Mouse (Mus musculus) ES-E14 (cell line): ENCODE data around the gene 1700011L22Rik. TPM values are rescaled to one million over a fixed set of nuclear protein-coding genes. Genes with fewer than 3 reads are reported as not detected.
A peak's percentile ranks its signal among the peaks of the same experiment; 100 is the strongest.

ENCODE experiments used
- DNase-seq: peaks from one replicate; pipeline ENCODE4 v3.0.0-alpha.2; 2013; ENCODE audit warnings: low read depth, low spot score
- H3K27ac ChIP-seq: 2 replicates; pipeline ENCODE4 v1.5.1; 2012; ENCODE audit warnings: low read depth, mild to moderate bottlenecking, low read length, moderate library complexity, mixed read lengths; ENCODE audit not compliant: poor library complexity, insufficient read depth, severe bottlenecking
- H3K36me3 ChIP-seq: 2 replicates; pipeline ENCODE4 v1.6.1; 2012; ENCODE audit warnings: mild to moderate bottlenecking, low read length, moderate library complexity, mixed read lengths; ENCODE audit not compliant: control insufficient read depth, poor library complexity, insufficient read depth, severe bottlenecking
- H3K4me1 ChIP-seq, 2 experiments: fragments of 150-350 bp in 1 of 2; sonication (generic) in 1 of 2; 2 replicates each; pipeline ENCODE4 v1.6.1; 2012; ENCODE audit warnings: low read length in 2 of 2, mild to moderate bottlenecking in 1 of 2, mixed read lengths in 1 of 2; ENCODE audit not compliant: control insufficient read depth in 2 of 2, insufficient read depth in 2 of 2, poor library complexity in 1 of 2
- H3K4me3 ChIP-seq, 2 experiments: fragments of 150-350 bp in 1 of 2; sonication (generic) in 1 of 2; 2 replicates each; pipeline ENCODE4 v1.5.1; 2012; ENCODE audit warnings: low read length in 2 of 2, low read depth in 1 of 2, mild to moderate bottlenecking in 1 of 2, mixed read lengths in 1 of 2; ENCODE audit not compliant: insufficient read depth in 1 of 2, poor library complexity in 1 of 2, severe bottlenecking in 1 of 2
- H3K9ac ChIP-seq: 2 replicates; pipeline ENCODE4 v1.6.1; 2012; ENCODE audit warnings: low read depth, mild to moderate bottlenecking, low read length, mixed read lengths; ENCODE audit not compliant: poor library complexity, insufficient read depth, severe bottlenecking
- H3K9me3 ChIP-seq: fragments of 150-350 bp; sonication (generic); 2 replicates; pipeline ENCODE4 v1.6.1; 2012; ENCODE audit warnings: low read depth, mild to moderate bottlenecking, low read length; ENCODE audit not compliant: control insufficient read depth, insufficient read depth
- CHD2 ChIP-seq: IDR thresholded peaks from 2 replicates; pipeline ENCODE4 v1.6.1; 2014; ENCODE audit warnings: mild to moderate bottlenecking, low read depth, low read length, inconsistent platforms
- HCFC1 ChIP-seq: IDR thresholded peaks from 2 replicates; pipeline ENCODE4 v1.6.1; 2012; ENCODE audit warnings: low read length, inconsistent platforms, borderline replicate concordance; ENCODE audit not compliant: insufficient read depth
- MAFK ChIP-seq: IDR thresholded peaks from 2 replicates; pipeline ENCODE4 v1.6.1; 2014; ENCODE audit warnings: mild to moderate bottlenecking, low read depth, low read length, inconsistent platforms; ENCODE audit not compliant: insufficient read depth
- ZC3H11A ChIP-seq: IDR thresholded peaks from 2 replicates; pipeline ENCODE4 v1.6.1; 2012; ENCODE audit warnings: low read depth, mild to moderate bottlenecking, inconsistent platforms, low read length, borderline replicate concordance
- ZNF384 ChIP-seq: IDR thresholded peaks from 2 replicates; pipeline ENCODE4 v1.6.1; 2012; ENCODE audit warnings: low read depth, low read length, inconsistent platforms
- in situ Hi-C, 2 experiments: fragments of 600-800 bp; cut with MboI; formaldehyde crosslinking; loops; one replicate each; pipeline ENCODE4 v1.15.1; 2025; ENCODE audit warnings: low sequenced_read_pairs in 2 of 2, inconsistent platforms in 1 of 2; ENCODE audit not compliant: unreplicated experiment in 2 of 2
- total RNA-seq: library from RNA; depleted of rRNA; stranded (reverse); fragments of 300-350 nt; gene quantifications from 2 replicates; pipeline ENCODE4 v1.2.3, GENCODE M21; 2012

The 1700011L22Rik gene
- total RNA-seq, 1 experiment, result not detected

GRCm38 (mm10) chr8:79222752-79223141 lies 25.6 kb downstream of the 1700011L22Rik start:
- Histone ChIP-seq H3K4me3 (no peak overlapping the region), H3K9ac (no peak overlapping the region), H3K27ac (no peak overlapping the region), H3K4me1 (peaks cover 0 to 2% of the 10 kb centered on the region in 2 experiments; a peak in 2 of 4 replicates), H3K36me3 (no peaks in the 10 kb centered on the region), H3K9me3 (no peaks in the 10 kb centered on the region)
- no peak for DNase-seq
- no peak for TF ChIP-seq HCFC1
- TF ChIP-seq MAFK, result no peak
- no peak for TF ChIP-seq ZC3H11A
- no peak for TF ChIP-seq CHD2
- TF ChIP-seq ZNF384, result no peak
- in situ Hi-C loops, result no loop called here

- no peak for DNase-seq
- H3K9me3 ChIP-seq, result no peaks in the 10 kb centered on the region
These were observed 26.1 kb downstream of the 1700011L22Rik start for GRCm38 (mm10) chr8:79222106-79222751.

GRCm38 (mm10) chr8:79211630-79212029 lies 36.7 kb downstream of the 1700011L22Rik start:
- Histone ChIP-seq H3K36me3 (no peaks in the 10 kb centered on the region), H3K9me3 (no peaks in the 10 kb centered on the region), H3K4me1 (peaks cover 0 to 5% of the 10 kb centered on the region in 2 experiments; a peak in 1 of 4 replicates), H3K27ac (no peak overlapping the region), H3K9ac (no peak overlapping the region), H3K4me3 (no peak overlapping the region)
- DNase-seq, result no peak
- TF ChIP-seq ZC3H11A (no peak), HCFC1 (no peak), CHD2 (no peak), MAFK (no peak)
- in situ Hi-C loops, result no loop called here

More at GRCm38 (mm10) chr8:79222106-79222751, 26.1 kb downstream of the 1700011L22Rik start:
- TF ChIP-seq ZC3H11A (no peak), CHD2 (no peak), HCFC1 (no peak), MAFK (no peak), ZNF384 (no peak)
- Histone ChIP-seq H3K4me3 (no peak overlapping the region), H3K36me3 (no peaks in the 10 kb centered on the region), H3K27ac (no peak overlapping the region), H3K9ac (no peak overlapping the region), H3K4me1 (peaks cover 0 to 2% of the 10 kb centered on the region in 2 experiments; a peak in 2 of 4 replicates)
- in situ Hi-C loops, result no loop called here

- no peak for TF ChIP-seq ZNF384
- DNase-seq, result no peak
- Histone ChIP-seq H3K27ac (no peak overlapping the region), H3K4me1 (peaks cover 0 to 5% of the 10 kb centered on the region in 2 experiments; a peak in 1 of 4 replicates), H3K9me3 (no peaks in the 10 kb centered on the region), H3K4me3 (peak overlapping the region; percentile 55 to 59), H3K36me3 (no peaks in the 10 kb centered on the region), H3K9ac (peak overlapping the region; percentile 48)
- in situ Hi-C loops, result no loop called here
These were observed 38.6 kb downstream of the 1700011L22Rik start for GRCm38 (mm10) chr8:79209641-79210358.
